Mouse (Mus musculus) Patski (cell line): ENCODE results near the gene Cap1. TPM values are rescaled to one million over a fixed set of nuclear protein-coding genes. Genes with fewer than 3 reads are reported as not detected.
A peak's percentile ranks its signal among the peaks of the same experiment; 100 is the strongest.

Experiments used
- ATAC-seq: fragments of 100-300 bp; one replicate; pipeline ENCODE4 v1.8.0; 2021
- CTCF ChIA-PET: fragments of 350-600 bp; sonication (Branson Sonifier 250); formaldehyde crosslinking; loops from one replicate; lab custom pipeline; 2022; ENCODE audit warnings: inconsistent platforms; lab: Charles Lee
- POLR2A ChIA-PET: fragments of 350-600 bp; sonication (Branson Sonifier 250); formaldehyde crosslinking; loops from one replicate; lab custom pipeline; 2022; ENCODE audit warnings: antibody characterized with exemption, inconsistent platforms; lab: Charles Lee
- DNase-seq: peaks from one replicate; pipeline ENCODE4 v3.0.0-alpha.2; 2011; ENCODE audit warnings: low read depth, low spot score
- H3K27me3 ChIP-seq: fragments of 371-371 bp; one replicate; pipeline ENCODE4 v1.5.1; 2021
- CTCF ChIP-seq: fragments of 100-300 bp; IDR thresholded peaks from one replicate; pipeline ENCODE4 v1.5.1; 2021
- in situ Hi-C: fragments of 300-500 bp; cut with MboI; formaldehyde crosslinking; loops from 3 replicates; pipeline ENCODE4 v1.11.1; 2018; ENCODE audit warnings: low pct_unique_long_range_greater_than_20kb, mixed read lengths
- polyA plus RNA-seq: library from polyadenylated mRNA; unstranded; gene quantifications from one replicate; pipeline ENCODE4 v1.2.3, GENCODE M21; 2021

Cap1 gene
- polyA plus RNA-seq, 1 experiment from 2014 or later, result 145 TPM

DNA sequence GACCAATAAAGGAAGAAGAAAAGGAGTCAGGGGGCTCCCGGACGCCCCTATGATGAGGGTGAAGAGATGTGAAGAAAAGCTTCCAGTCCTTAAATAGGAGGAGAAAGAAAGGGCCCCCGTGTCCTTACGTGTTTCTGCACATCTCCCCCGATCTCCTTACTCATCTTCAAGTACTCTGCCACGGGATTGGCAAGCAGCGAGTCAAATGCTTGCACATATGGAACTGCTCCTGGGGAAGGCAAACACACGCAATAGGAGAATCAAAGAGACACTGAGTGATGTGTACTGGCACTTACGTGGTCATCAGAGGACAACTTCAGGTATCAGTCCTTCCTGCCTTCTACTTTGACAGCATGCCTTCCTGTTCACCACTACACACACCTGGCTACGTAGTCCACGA is 14.6 kb downstream of the Cap1 start:
- in situ Hi-C loops, result no loop called here
- no peaks in the 10 kb centered on the region for H3K27me3 ChIP-seq
- no peak for TF ChIP-seq CTCF
- CTCF ChIA-PET, result interaction anchor here (1.7 kb wide), 1 partner anchor 10 kb away, joined by 10 read pairs; no protein-coding TSS in a partner anchor
- POLR2A ChIA-PET, result no interaction called here
- ATAC-seq (no peak), DNase-seq (no peak)

DNA sequence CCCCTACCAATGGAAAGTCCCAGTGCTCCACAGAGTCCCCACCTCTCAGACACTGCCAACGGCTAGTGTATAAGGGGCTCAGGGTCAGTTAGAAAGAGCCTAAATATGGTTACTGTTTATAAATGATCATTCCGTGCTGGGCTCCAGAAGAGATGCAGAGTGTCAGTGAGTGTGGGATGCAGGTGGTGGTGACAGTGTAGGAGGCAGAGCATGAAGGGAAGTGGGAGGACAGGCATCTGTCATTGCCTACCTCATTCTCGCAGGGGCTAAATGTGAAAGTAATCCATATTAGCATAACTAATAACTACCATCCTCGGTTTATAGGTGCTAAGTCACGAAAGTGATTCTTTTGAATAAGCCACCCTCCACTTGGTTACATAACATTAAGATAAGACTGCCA is 15.1 kb downstream of the Cap1 start:
- in situ Hi-C loops, result no loop called here
- no peaks in the 10 kb centered on the region for H3K27me3 ChIP-seq
- no peak for DNase-seq
- no peak for TF ChIP-seq CTCF
- POLR2A ChIA-PET, result no interaction called here
- CTCF ChIA-PET, result interaction anchor here (0.7 to 1.7 kb wide), 3 partner anchors 8 to 112 kb away, joined by 3 to 10 read pairs (median 3); no protein-coding TSS in a partner anchor
- ATAC-seq, result no peak

DNA sequence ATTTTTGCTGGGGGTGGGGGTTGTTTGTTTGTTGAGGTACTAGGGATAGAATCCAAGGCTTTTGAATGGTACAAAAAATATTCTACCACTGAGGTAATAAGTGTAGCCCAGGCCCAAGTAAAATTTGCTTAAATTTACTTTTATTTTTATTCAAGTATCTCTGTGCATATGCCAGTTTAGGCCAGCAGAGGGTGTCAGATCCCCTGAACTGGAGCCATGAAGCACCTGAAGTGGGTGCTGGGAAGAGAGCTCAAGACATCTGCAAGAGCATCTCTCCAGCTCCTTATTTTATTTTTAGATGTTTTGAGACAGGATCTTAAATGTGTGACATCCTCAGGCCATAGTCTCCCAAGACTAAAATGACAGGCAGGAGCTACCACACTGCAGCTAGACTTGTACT is 15.8 kb downstream of the Cap1 start:
- in situ Hi-C loops, result no loop called here
- ATAC-seq (no peak), DNase-seq (no peak)
- CTCF ChIA-PET, result interaction anchor here (0.7 to 1.7 kb wide), 3 partner anchors 9 to 113 kb away, joined by 3 to 10 read pairs (median 3); no protein-coding TSS in a partner anchor
- POLR2A ChIA-PET, result no interaction called here
- TF ChIP-seq CTCF, result peak; percentile 62
- H3K27me3 ChIP-seq, result no peaks in the 10 kb centered on the region

DNA sequence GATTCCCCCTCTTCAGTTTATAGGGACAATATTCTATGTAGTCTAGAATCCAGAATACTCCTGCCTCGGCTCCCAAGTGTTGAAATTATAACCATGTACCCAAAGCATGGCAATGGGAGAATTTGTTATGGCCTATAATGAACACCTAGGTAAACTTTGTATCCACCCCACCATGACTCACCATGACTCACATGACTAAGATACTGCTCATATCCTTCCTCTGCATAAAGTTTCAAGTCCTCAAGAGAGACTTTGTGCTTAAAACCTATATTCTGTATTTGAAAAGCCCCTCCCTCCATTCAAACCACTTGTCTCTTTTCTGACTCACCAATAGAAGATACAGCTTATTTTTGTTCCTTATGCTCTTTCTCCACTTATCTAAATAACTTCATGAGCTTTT is 17.8 kb downstream of the Cap1 start:
- DNase-seq (no peak), ATAC-seq (no peak)
- ChIA-PET POLR2A (no interaction called here), CTCF (no interaction called here)
- TF ChIP-seq CTCF, result no peak
- H3K27me3 ChIP-seq, result no peaks in the 10 kb centered on the region
- in situ Hi-C loops, result no loop called here

DNA sequence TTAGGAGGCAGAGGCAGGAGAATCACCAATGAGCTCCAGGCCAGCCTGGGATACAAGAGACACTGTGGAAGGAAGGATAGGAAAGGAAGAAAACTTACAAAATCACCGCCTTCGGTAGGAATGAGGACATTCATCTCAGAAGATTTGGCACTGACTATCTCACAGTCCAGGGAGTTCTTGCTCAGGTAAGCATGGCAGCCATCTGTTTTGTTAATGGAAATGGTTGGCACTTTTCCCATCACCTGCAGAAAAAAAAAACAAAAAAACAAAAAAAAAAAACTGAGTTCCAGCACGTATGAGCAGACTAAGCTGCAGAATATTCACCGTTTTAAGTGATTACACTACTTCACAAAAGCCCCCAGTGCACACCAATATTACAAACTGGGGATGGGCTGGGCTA is 24.0 kb downstream of the Cap1 start:
- ChIA-PET CTCF (interaction anchor here (1.0 to 1.2 kb wide), 3 partner anchors 13 to 27 kb away, joined by 3 to 4 read pairs (median 3); no protein-coding TSS in a partner anchor), POLR2A (no interaction called here)
- DNase-seq (no peak), ATAC-seq (no peak)
- in situ Hi-C loops, result no loop called here
- H3K27me3 ChIP-seq, result no peaks in the 10 kb centered on the region
- TF ChIP-seq CTCF, result no peak

DNA sequence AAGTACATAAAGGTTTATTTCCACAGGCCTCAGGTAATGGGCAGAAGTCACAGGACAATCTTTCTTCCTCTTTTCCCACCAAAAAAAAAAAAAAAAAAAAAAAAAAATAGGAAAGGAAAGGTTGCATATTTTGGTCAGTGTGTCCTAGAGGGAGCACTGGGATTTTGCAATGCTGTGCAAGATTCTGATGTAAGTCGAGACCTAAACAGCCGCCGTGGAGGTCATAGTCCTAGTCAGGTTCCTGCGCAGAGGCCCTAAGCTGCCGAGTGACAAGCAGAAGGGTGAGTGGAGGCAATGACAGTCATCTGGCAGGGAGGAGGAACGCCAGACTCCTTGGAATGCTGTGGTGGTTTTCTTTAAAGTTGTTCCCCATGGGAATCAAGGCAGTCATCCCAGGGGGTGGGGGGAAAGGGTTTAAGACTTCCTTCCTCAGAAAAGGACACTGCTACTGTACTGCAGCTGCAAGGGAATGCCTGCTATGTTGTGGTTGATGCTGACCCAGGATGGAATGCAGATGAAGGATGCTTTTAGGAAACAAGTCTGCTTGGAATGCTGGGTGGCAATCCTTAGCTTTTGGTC is 26.7 kb downstream of the Cap1 start:
- in situ Hi-C loops, result no loop called here
- CTCF ChIA-PET, result no interaction called here
- no peaks in the 10 kb centered on the region for H3K27me3 ChIP-seq
- no peak for DNase-seq
- no peak for ATAC-seq
- TF ChIP-seq CTCF, result no peak
- POLR2A ChIA-PET, result no interaction called here

DNA sequence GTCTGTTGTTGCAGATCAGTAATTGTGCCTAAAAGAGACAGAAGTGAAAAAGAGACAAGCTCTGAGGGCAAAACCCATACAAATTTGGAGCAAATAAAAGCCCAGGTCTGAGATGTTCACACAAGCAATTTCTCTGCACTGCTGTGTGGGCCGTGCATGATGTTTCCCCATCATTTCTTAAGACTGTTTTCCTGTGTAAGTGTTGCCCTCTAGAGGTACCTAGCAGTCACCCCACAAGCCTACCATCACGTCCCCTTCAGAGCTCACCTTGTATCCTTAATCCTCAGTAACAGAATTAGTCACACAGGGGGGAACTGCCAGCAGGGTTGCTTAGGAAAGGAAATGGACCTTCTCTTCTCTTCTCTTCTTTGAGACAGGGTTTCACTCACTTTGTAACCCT is 27.9 kb downstream of the Cap1 start:
- no peak for DNase-seq
- in situ Hi-C loops, result no loop called here
- no peak for ATAC-seq
- no peaks in the 10 kb centered on the region for H3K27me3 ChIP-seq
- ChIA-PET POLR2A (interaction anchor here (0.5 to 0.6 kb wide), 2 partner anchors 49 to 69 kb away, joined by 3 to 5 read pairs; no protein-coding TSS in a partner anchor), CTCF (interaction anchor here (0.7 to 2.2 kb wide), 4 partner anchors 9 to 20 kb away, joined by 3 to 7 read pairs (median 4); no protein-coding TSS in a partner anchor)
- peak; percentile 24 for TF ChIP-seq CTCF

DNA sequence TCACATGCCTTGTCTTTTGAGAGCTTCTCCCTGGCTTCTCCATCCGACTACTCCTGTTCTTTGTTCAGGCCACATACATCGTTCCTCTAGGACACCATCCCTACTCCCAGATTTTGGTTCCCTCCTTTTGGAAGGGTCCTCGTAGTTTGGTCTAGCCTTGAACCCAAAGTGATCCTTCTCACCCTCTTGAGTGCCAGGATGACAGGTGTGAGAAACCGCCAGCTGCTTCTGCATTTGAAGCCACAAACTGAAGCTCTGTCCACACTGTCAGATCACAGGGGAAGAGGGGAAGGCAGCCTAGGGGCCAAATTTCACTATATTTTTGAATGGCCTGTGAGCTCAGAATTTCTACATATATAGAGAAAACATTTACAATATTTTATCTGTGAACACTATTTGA is 31.1 kb downstream of the Cap1 start:
- TF ChIP-seq CTCF, result no peak
- H3K27me3 ChIP-seq, result no peaks in the 10 kb centered on the region
- ATAC-seq, result no peak
- ChIA-PET POLR2A (no interaction called here), CTCF (no interaction called here)
- in situ Hi-C loops, result no loop called here
- no peak for DNase-seq

DNA sequence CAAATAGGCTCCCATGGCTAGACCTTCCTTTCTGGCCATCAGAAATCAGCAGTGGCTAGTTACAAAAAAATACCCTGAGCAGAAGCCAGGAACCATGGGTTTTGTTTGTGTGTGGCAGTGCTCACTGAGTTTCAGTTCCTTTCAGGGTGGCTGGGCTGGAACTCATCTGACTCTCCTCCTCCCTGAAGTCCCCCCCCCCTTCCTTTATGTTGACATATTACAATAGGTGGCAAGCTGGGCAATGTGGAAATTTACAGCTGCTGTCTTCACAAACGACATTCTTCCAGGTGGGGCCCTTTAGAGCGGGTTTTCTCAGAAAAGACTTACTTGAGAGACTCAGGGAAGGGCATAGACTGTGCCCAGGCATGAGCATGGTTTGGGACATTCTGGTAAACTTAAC is 32.2 kb downstream of the Cap1 start:
- in situ Hi-C loops, result no loop called here
- ATAC-seq (no peak), DNase-seq (no peak)
- no peaks in the 10 kb centered on the region for H3K27me3 ChIP-seq
- ChIA-PET POLR2A (no interaction called here), CTCF (no interaction called here)
- no peak for TF ChIP-seq CTCF

DNA sequence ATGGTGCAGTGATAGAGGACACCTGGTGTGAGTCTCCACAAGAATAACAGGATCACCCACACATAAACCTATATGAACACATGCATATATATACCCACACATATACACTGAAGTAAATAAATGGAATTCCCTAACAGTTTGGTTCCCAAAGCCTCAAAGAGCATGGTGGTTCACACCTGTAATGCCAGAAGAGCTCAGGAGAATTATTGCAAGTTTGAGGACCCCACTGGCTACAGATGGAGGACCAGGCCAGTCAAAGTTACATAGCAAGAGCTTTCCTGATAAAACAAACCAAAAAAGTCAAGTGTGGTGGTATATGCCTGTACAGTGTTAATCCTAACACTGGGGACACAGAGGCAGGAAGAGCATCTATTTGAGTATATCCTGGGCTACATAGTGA is 34.3 kb downstream of the Cap1 start:
- POLR2A ChIA-PET, result interaction anchor here (0.7 kb wide), 1 partner anchor 320 kb away, joined by 8 read pairs; no protein-coding TSS in a partner anchor
- in situ Hi-C loops, result no loop called here

DNA sequence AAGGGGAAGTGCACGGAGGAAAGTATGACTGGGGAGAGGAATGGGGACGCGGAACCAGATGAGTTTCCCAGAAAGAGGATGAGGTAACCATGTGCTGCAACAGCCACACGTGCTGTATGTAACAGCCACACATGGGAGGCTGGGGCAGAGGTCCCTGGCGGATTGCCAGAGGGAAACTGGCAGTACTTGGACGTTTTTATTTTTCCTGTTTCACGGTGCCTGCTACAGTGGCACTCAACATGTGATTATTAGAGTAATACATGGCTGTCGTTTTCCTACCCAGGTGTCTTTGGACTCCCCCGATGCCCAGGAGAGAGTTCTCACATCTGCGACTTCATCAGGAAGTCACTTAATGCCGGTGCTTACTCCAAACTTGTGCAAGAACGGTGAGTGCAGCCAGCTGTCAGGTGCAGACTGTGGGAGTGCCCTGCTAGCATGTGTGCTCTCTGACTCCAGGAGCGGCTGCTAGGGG is 37.7 kb downstream of the Cap1 start:
- POLR2A ChIA-PET, result no interaction called here
- no peak for DNase-seq
- ATAC-seq, result no peak

More for the DNA sequence above, 34.3 kb downstream of the Cap1 start:
- no peak for TF ChIP-seq CTCF
- H3K27me3 ChIP-seq, result no peaks in the 10 kb centered on the region
- no peak for DNase-seq
- CTCF ChIA-PET, result no interaction called here
- no peak for ATAC-seq

More for the DNA sequence above, 37.7 kb downstream of the Cap1 start:
- in situ Hi-C loops, result no loop called here
- no peaks in the 10 kb centered on the region for H3K27me3 ChIP-seq
- CTCF ChIA-PET, result no interaction called here
- TF ChIP-seq CTCF, result no peak
